Mouse (Mus musculus) gastrocnemius, adult 18-20 months (tissue): ENCODE results near the gene Gm10142. TPM values are rescaled to one million over a fixed set of nuclear protein-coding genes. Genes with fewer than 3 reads are reported as not detected.
"Not testable (repeated sequence)": the region's sequence is repeated elsewhere in the genome, so short reads cannot be mapped to it uniquely, and the experiment has no call there.

Experiments used
- DNase-seq: peaks from one replicate; pipeline ENCODE4 v3.0.0; 2021; ENCODE audit warnings: low spot score
- total RNA-seq, 2 experiments: library from RNA; stranded (reverse); gene quantifications; 2 replicates each; pipeline ENCODE4 v1.2.3; 2021

Gene Gm10142
- total RNA-seq, 2 experiments from 2014 or later: not detected

DNA sequence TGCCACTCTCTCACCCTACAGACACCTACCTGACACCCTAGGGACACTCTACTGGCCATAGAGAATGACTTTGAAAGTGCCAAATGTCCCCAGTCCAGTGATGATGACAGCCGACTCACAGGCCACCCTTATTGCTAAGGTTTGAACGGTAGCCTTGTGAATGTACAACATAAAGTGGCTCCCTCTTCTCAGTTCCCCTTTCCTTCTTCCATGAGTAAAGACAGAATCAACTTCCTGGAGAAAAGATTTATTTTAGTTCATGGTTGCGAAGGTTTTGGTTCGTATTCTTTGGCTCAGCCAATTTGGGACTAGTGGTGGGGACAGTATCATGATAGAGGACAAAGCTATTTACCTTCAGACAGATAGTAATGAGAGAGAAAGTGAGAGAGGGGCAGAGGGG is 23.3 kb downstream of the Gm10142 start:
- DNase-seq: no peak

DNA sequence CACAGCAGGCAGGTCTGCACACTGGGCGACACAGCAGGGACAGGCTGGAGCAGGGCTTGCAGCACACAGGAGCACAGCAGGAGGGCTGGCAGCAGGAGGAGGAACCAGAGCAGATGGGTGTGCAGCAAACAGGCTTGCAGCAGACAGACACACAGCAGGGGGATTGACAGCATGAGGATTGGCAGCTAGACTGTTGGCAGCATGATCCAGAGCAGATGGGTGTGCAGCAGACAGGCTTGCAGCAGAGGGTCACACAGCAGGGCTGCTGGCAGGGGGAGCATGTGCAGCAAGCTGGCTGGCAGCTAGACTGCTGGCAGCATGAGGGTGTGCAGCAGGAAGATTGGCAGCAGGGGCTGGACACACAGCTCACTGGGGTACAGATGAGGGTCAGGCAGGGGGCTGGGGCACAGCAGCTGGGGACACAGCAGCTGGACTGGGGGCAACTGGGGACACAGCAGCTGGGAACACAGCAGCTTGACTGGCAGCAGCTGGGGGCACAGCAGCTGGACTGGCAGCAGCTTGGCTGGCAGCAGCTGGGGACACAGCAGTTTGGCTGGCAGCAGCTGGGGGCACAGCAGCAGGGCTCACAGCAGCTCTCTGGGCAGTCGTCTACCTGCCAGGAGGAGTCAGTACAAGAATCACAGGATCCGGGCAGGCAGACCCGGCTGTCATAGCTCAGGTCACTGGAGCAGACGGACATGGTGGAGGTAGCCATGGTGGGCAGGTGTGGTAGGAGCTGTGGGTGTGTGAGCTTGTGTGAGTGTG is 26.5 kb downstream of the Gm10142 start, which contains the start of gene Gm18596:
Gene Gm18596 (minus strand): TSS at position 715 of the 765 bp plus-strand sequence.
- DNase-seq: not testable (repeated sequence)

DNA sequence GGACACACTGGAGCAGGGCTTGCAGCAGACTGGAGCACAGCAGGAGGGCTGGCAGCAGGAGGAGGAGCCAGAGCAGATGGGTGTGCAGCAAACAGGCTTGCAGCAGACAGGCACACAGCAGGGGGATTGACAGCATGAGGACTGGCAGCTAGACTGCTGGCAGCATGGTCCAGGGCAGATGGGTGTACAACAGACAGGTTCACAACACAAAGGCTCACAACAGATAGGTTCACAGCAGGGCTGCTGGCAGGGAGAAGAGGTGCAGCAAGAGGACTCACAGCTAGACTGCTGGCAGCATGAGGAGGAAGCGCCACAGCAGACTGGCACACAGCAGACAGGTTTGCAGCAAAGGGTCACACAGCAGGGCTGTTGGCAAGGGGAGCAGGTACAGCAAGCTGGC is 35.1 kb downstream of the Gm10142 start:
- not testable (repeated sequence) for DNase-seq

DNA sequence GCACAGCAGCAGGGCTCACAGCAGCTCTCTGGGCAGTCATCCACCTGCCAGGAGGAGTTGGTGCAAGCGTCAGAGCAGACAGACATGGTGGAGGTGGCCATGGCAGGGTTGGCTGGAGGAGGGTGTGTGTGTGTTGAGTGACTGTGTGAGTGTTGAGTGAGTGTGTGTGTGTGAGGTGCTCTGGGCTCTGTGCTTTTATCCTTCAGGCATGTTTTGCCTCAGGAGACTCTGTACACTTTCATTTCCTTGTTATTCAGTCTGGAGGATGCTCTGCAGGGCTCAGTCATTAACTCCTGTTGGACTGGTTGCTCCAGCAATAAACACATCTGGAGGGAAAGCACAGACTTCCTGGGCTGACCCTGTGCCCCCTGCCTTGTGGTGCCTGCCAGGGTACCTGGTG is 35.6 kb downstream of the Gm10142 start, which contains the start of gene Gm9736:
Gene Gm9736 (minus strand): TSS at position 101 of the 400 bp plus-strand sequence.
- not testable (repeated sequence) for DNase-seq

DNA sequence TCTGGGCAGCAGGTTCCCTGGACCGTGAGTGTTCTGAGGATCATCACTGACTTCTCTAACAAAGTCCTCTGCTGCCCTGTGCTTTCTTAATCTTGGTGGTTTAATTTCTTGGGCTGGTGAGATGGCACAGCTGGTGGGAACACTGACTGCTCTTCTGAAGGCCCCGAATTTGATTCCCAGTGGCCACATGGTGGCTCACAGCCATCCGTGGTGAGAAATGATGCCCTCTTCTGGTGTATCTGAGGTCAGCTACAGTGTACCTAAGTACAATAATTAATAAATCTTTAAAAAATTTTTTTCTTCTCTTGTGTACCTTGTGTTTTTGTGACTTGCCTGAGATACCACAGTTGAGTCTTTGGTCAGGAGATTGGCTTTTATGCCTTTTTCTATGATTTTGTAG is 36.7 kb downstream of the Gm10142 start:
- not testable (repeated sequence) for DNase-seq

DNA sequence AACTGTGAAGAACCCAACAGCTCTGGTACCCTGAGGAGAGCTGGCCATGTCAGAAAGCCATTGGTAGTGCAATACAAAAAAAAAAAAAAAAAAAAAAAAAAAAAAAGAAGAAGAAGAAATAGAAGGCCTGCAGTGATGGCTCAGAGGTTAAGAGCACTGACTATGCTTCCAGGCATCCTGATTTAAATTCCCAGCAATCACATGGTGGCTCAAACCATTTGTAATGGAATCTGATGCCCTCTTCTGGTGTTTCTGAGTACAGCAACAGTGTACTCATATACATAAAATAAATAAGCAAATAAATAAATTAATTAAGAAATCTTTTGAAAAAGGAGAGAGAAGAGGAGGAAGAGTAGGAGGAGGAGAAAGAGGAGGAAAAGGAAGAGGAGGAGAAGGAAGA is 37.8 kb downstream of the Gm10142 start:
- DNase-seq: no peak

DNA sequence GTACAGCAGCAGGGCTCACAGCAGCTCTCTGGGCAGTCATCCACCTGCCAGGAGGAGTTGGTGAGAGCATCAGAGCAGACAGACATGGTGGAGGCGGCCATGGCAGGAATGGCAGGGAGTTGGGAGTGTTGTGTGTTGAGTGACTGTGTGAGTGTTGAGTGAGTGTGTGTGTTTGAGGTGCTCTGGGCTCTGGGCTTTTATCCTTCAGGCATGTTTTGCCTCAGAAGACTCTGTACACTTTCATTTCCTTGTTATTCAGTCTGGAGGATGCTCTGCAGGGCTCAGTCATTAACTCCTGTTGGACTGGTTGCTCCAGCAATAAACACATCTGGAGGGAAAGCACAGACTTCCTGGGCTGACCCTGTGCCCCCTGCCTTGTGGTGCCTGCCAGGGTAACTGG is 44.0 kb downstream of the Gm10142 start, which contains the start of gene Gm3233:
Gene Gm3233 (minus strand): TSS at position 101 of the 400 bp plus-strand sequence.
- DNase-seq: not testable (repeated sequence)

Other genes with a start within 250 kb of the Gm10142 start
- gene Fam207a, start 200.0 kb upstream of the Gm10142 start, total RNA-seq: 1 to 10 TPM; 6.9 to 8.7 TPM
- 1 to 10 TPM; 1.4 to 1.7 TPM for gene Itgb2, start 185.6 kb upstream of the Gm10142 start, total RNA-seq
- 10 to 100 TPM; 23.0 to 33.6 TPM for gene Pttg1ip, start 134.1 kb upstream of the Gm10142 start, total RNA-seq
- gene Sumo3, start 109.7 kb upstream of the Gm10142 start, total RNA-seq: 10 to 100 TPM; 44.5 to 47.4 TPM
- gene Gm49325, start 109.6 kb upstream of the Gm10142 start, total RNA-seq: 10 to 100 TPM in 1 of 2 experiments, 1 to 10 TPM in 1; 8.6 to 11.4 TPM
- gene Ube2g2, start 93.5 kb upstream of the Gm10142 start, total RNA-seq: 100 to 1,000 TPM in 1 of 2 experiments, 10 to 100 TPM in 1; 96.1 to 101 TPM
- gene Tspear, start 29.2 kb upstream of the Gm10142 start, total RNA-seq: not detected
- gene Gm19402, start 25.1 kb upstream of the Gm10142 start, total RNA-seq: not detected
- not detected for gene Gm9508, start 18.6 kb upstream of the Gm10142 start, total RNA-seq
- gene Gm10272, start 9.2 kb upstream of the Gm10142 start, total RNA-seq: not detected
- not detected for gene Gm10024, start 4.3 kb upstream of the Gm10142 start, total RNA-seq
- gene Krtap12-1, start 4.8 kb downstream of the Gm10142 start, total RNA-seq: not detected
- gene Gm10100, start 10.7 kb downstream of the Gm10142 start, total RNA-seq: not detected
- not detected for gene Gm18596, start 26.8 kb downstream of the Gm10142 start, total RNA-seq
- not detected for gene Gm9736, start 35.5 kb downstream of the Gm10142 start, total RNA-seq
- not detected for gene Gm3233, start 43.9 kb downstream of the Gm10142 start, total RNA-seq
- not detected for gene Gm3238, start 55.5 kb downstream of the Gm10142 start, total RNA-seq
- gene Gm7138, start 61.1 kb downstream of the Gm10142 start, total RNA-seq: not detected
- gene Gm3250, start 66.7 kb downstream of the Gm10142 start, total RNA-seq: not detected
- not detected for gene Gm7137, start 72.4 kb downstream of the Gm10142 start, total RNA-seq
- not detected for gene Gm9639, start 79.3 kb downstream of the Gm10142 start, total RNA-seq
- not detected for gene Gm19668, start 83.3 kb downstream of the Gm10142 start, total RNA-seq
- gene Gm9507, start 96.0 kb downstream of the Gm10142 start, total RNA-seq: not detected
- gene Gm2696, start 98.9 kb downstream of the Gm10142 start, total RNA-seq: not detected
- not detected for gene Krtap10-4, start 111.3 kb downstream of the Gm10142 start, total RNA-seq
- gene Krtap10-10, start 120.1 kb downstream of the Gm10142 start, total RNA-seq: not detected
- gene Gm36176, start 131.0 kb downstream of the Gm10142 start, total RNA-seq: not detected
- gene Gm10318, start 137.1 kb downstream of the Gm10142 start, total RNA-seq: not detected
- not detected for gene Gm3285, start 146.2 kb downstream of the Gm10142 start, total RNA-seq
- under 1 TPM; 0.23 to 0.28 TPM for gene Lrrc3, start 186.7 kb downstream of the Gm10142 start, total RNA-seq